Mouse (Mus musculus) brain, embryonic 14.5 days (tissue): ENCODE data around the gene Gpatch11.
A peak's percentile ranks its signal among the peaks of the same experiment; 100 is the strongest.

Experiments
- CTCF ChIP-seq: fragments of 200-500 bp; IDR thresholded peaks from 2 replicates; pipeline ENCODE4 v1.5.1; 2012; ENCODE audit warnings: inconsistent platforms, mild to moderate bottlenecking, moderate library complexity, borderline replicate concordance; ENCODE audit not compliant: insufficient read depth, insufficient read length; ENCODE audit errors: extremely low read depth
- POLR2A ChIP-seq: fragments of 200-500 bp; IDR thresholded peaks from 2 replicates; pipeline ENCODE4 v1.6.1; 2012; ENCODE audit warnings: mild to moderate bottlenecking, inconsistent platforms, borderline replicate concordance; ENCODE audit not compliant: poor library complexity, insufficient read depth, insufficient read length, severe bottlenecking; ENCODE audit errors: extremely low read depth

GRCm38 (mm10) chr17:78809019-78809418 lies 26.3 kb upstream of the Gpatch11 start:
- peak; percentile 39; the same call in 1 of the 2 replicates for TF ChIP-seq CTCF
- no peak for TF ChIP-seq POLR2A
